Mouse (Mus musculus): Measurements from ENCODE around the gene Jsrp1.

GRCm38 (mm10) chr10:80855749-80856073 lies 42.4 kb upstream of the Jsrp1 start:
- no peak for TF ChIP-seq CTCF (IDR thresholded peaks at IDR 0.05; ENCODE audit: extremely low read depth, insufficient read depth, low read length)
- TF ChIP-seq POLR2A (IDR thresholded peaks at IDR 0.05; ENCODE audit: extremely low read depth, insufficient read depth, low read length): no peak
